Mouse (Mus musculus): ENCODE data around the gene Pakap. TPM values are rescaled to one million over a fixed set of nuclear protein-coding genes. Genes with fewer than 3 reads are reported as not detected.

The Pakap gene
- polyA plus RNA-seq, 1 experiment from 2014 or later, result 39.4 TPM

DNA sequence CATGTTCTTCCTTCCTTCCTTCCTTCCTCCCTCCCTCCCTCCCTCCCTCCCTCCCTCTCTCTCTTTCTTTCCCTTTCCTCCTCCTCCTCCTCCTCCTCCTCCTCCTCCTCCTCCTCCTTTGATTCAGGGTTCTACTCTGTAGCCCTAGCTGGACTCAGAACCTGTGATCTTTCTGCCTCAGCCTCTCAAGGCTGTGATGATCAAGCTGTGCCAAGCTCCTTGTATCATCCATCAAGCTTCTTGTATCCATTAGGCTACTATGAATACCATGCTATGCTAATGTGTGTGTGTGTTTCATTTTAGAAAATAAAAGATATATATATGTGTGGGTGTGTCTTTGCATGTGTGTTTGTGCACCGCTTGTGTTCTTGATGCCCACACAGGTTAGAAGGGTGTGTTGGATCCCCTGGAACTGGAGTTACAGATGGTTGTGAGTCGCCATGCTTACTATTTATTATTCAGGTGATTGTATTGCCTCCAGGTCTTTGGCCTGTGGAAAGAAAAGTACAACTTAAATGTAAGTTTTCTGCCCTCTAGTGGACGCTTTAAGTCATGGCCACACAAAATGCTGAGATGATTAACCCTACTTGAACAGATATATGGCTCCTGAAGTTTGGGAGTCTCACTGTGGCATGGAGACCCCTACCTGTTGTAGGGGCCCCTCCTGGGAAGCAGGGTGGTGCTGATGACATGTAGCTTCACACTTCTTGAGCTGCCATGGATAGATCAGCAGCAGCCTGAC lies 359.7 kb downstream of the Pakap start:
- WGBS, result 23% methylated on average over 3 of the region's 3 CpGs
- H3K27me3 ChIP-seq (ENCODE audit: low read depth, poor library complexity, severe bottlenecking), result no peaks in the 10 kb centered on the region

GRCm38 (mm10) chr4:57930559-57931170 lies 362.7 kb downstream of the Pakap start:
- Histone ChIP-seq H3K4me1 (no peaks in the 10 kb centered on the region), H3K27ac (no peak overlapping the region), H3K27me3 (ENCODE audit: low read depth, poor library complexity, severe bottlenecking) (no peaks in the 10 kb centered on the region), H3K36me3 (no peaks in the 10 kb centered on the region), H3K9me3 (replicated peaks) (no peaks in the 10 kb centered on the region), H3K4me3 (no peak overlapping the region)
- DNase-seq (ENCODE audit: low spot score), result no peak
- 82% methylated on average over 5 of the region's 5 CpGs for WGBS

More for the DNA sequence above, 359.7 kb downstream of the Pakap start:
- Histone ChIP-seq H3K27ac (no peak overlapping the region), H3K36me3 (no peaks in the 10 kb centered on the region), H3K9me3 (replicated peaks) (no peaks in the 10 kb centered on the region), H3K4me3 (no peak overlapping the region), H3K4me1 (no peaks in the 10 kb centered on the region)
- no peak for DNase-seq (ENCODE audit: low spot score)

DNA sequence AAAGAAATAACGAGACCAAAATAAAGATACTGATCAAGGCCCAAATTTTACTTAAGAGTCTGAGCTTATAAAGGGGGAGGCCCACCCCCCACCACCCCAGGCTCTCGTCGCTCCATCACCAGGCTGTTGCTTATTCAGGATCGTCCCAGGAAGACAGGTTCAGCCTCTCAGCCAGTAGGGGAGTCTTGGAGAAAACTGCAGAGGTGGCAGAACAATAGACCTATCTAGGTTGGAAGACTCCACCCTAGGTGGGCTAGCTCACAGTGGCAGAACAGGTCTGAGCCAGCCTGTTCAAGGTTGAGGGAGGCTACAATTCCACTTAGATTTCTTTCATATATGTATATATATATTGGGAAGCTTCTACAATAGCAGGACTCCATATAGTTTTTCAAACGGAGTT lies 366.2 kb downstream of the Pakap start:
- Histone ChIP-seq H3K36me3 (no peaks in the 10 kb centered on the region), H3K9me3 (replicated peaks) (no peaks in the 10 kb centered on the region), H3K4me1 (no peaks in the 10 kb centered on the region), H3K27ac (no peak overlapping the region), H3K27me3 (ENCODE audit: low read depth, poor library complexity, severe bottlenecking) (no peaks in the 10 kb centered on the region), H3K4me3 (no peak overlapping the region)
- 72% methylated on average over 5 of the region's 5 CpGs for WGBS
- no peak for DNase-seq (ENCODE audit: low spot score)

GRCm38 (mm10) chr4:57937292-57937691 lies 369.3 kb downstream of the Pakap start:
- H3K36me3 ChIP-seq, result peaks cover 3% of the 10 kb centered on the region
- DNase-seq (ENCODE audit: low spot score), result no peak
- no peak overlapping the region for H3K27ac ChIP-seq
- H3K4me1 ChIP-seq, result no peaks in the 10 kb centered on the region
- no peaks in the 10 kb centered on the region for H3K27me3 ChIP-seq (ENCODE audit: low read depth, poor library complexity, severe bottlenecking)
- no peak overlapping the region for H3K4me3 ChIP-seq
- H3K9me3 ChIP-seq (replicated peaks), result no peaks in the 10 kb centered on the region
- WGBS, result 89% methylated on average over 6 of the region's 6 CpGs

- H3K27ac ChIP-seq, result no peak overlapping the region
- no peak overlapping the region for H3K4me3 ChIP-seq
- DNase-seq (ENCODE audit: low spot score), result no peak
- H3K27me3 ChIP-seq (ENCODE audit: low read depth, poor library complexity, severe bottlenecking), result no peaks in the 10 kb centered on the region
- no peaks in the 10 kb centered on the region for H3K4me1 ChIP-seq
- WGBS, result 90% methylated on average over 4 of the region's 4 CpGs
- H3K36me3 ChIP-seq, result peaks cover 37% of the 10 kb centered on the region
- H3K9me3 ChIP-seq (replicated peaks), result no peaks in the 10 kb centered on the region
Measured at GRCm38 (mm10) chr4:57940631-57941030, 372.7 kb downstream of the Pakap start.

- Histone ChIP-seq H3K36me3 (peaks cover 58% of the 10 kb centered on the region), H3K4me1 (peaks cover 12% of the 10 kb centered on the region), H3K4me3 (no peak overlapping the region), H3K9me3 (replicated peaks) (no peaks in the 10 kb centered on the region), H3K27ac (no peak overlapping the region), H3K27me3 (ENCODE audit: low read depth, poor library complexity, severe bottlenecking) (no peaks in the 10 kb centered on the region)
- DNase-seq (ENCODE audit: low spot score), result no peak
- WGBS, result 94% methylated on average over 2 of the region's 2 CpGs
Measured at GRCm38 (mm10) chr4:57942892-57943291, 374.9 kb downstream of the Pakap start.

Other genes with a start within 250 kb of the Pakap start
- 2.4 and 3.9 TPM in 2 replicates for gene Palm2, start 133.9 kb upstream of the Pakap start, polyA plus RNA-seq (2016; fragmentation: Nextera tagmentation; extraction: Ambion mirVana)
- gene Akap2, start 149.5 kb downstream of the Pakap start, polyA plus RNA-seq (2016; fragmentation: Nextera tagmentation; extraction: Ambion mirVana), result 26.5 and 33.3 TPM in 2 replicates

Measured in limb, embryonic 10.5 days (tissue).